Mouse (Mus musculus) adrenal gland, adult 8-10 months (tissue): Measurements from ENCODE around the gene Dgkk. TPM values are rescaled to one million over a fixed set of nuclear protein-coding genes. Genes with fewer than 3 reads are reported as not detected.
"Not testable (repeated sequence)": the region's sequence is repeated elsewhere in the genome, so short reads cannot be mapped to it uniquely, and the experiment has no call there.

ENCODE experiments used
- DNase-seq: peaks from one replicate; pipeline ENCODE4 v3.0.0; 2022
- total RNA-seq, 4 experiments: library from RNA; stranded (reverse); gene quantifications; 2 replicates each; pipeline ENCODE4 v1.2.4; 2022

Dgkk gene
- 1 to 10 TPM in 3 of 4 experiments, under 1 TPM in 1; 0.94 to 4.5 (median 2.7) TPM for total RNA-seq

DNA sequence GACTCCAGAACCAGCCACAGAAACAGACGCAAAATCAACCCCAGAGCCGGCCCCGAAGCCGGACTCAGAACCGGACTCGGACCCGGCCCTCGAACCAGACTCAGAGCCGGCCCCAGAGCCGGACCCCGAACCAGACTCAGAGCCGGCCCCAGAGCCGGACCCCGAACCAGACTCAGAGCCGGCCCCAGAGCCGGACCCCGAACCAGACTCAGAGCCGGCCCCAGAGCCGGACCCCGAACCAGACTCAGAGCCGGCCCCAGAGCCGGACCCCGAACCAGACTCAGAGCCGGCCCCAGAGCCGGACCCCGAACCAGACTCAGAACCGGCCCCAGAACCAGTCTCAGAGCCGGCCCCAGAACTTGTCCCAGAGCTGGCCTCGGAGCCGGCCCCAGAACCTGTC lies at the start of gene Dgkk:
TSS of gene Dgkk (plus strand) at position 301 of the 400 bp plus-strand sequence.
- DNase-seq, result not testable (repeated sequence)

DNA sequence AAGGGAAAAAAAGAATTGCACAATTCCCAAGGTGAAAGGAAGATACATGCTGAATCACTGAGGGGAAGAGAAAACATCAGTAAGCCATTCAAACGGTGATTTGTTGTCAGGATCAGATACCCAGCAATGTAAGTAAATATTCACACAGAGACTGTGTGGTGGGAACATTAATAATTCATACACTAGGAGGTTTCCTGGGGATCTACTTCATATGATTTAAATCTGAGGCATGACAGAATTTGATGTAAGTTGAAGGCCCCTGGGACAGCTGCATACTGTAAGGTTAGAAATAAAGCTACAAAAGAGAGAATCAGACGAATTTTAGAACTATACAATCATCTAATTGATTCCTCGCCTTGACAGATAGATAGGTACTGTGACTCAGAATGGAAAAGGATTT lies 45.1 kb upstream of the Dgkk start:
- DNase-seq, result no peak

DNA sequence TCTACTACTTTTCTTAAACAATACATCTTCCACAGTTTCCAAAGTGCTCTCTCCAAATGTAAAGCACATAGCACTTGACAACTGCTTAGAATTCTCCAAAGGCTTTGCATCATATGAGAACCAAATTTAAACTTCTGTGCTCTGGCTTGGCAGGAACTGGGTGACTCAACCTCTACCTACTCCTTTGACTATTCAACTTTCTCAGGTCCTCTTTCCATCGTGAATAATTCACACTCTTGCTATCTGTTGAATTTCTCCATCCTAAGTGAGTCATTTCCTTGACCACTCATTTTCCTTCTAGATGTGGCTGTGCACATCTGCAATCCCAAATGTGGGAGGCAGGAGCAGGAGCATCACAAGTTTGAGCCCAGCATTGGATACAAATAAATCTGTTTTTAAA lies 28.4 kb upstream of the Dgkk start:
- DNase-seq, result no peak

DNA sequence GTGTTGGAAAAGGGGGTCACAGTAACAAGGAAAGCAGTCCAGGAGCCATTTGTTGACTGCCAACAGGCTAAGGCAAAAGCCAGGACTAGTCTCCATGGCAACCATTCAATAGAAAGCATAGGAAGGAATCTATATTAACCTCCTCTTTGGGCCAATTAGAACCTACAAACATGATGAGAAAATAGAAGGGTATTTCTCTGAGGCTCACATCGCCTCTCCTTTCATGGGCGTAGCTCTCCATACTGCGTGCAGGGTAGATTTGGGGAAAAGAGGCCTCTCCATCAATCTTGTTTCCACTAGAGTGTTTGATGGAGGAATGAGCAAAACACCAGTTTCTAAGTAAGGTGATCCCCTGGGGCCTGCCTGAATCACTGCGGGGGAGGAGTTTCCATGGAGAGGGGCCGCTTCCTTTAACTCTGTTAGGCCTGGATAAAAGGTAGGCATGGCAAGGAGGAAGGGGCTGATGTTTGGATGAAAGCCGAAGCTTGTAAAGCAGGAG lies 27.5 kb upstream of the Dgkk start:
- DNase-seq, result no peak

DNA sequence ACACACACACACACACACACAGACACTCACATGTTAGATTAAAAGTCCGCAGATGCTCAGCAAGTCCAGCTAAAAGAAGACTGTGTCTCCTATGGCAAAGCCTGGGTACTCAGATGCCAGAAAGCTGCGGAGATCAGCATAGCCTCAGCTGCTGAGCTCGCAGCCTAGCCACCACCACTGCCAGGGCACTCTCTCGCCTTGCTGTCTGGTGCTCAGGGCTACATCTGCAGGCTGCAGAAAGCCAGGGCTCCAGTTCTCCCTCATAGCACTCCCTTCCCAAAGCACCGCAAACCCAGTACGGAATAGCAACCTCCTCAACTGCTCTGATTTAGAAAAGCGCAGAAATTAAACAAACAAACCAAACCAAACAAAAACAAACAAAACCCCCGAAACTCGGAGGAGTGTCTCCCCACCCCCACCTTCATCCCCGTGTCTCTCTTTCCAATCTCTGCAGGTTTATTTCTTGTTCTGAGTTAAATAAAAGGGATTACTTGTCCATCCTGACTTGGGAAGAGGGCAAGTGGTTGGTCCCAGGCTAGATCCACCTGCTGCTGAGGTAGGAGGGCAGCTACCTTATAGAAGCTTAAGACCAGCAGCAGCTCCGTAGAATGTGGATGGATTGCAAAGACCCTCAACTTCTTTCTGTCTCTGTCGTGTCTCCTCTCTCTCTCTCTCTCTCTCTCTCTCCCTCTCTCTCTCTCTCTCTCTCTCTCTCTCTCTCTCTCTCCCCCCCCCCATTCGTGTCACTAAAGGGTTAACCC lies 1.4 kb upstream of the Dgkk start:
- no peak for DNase-seq

DNA sequence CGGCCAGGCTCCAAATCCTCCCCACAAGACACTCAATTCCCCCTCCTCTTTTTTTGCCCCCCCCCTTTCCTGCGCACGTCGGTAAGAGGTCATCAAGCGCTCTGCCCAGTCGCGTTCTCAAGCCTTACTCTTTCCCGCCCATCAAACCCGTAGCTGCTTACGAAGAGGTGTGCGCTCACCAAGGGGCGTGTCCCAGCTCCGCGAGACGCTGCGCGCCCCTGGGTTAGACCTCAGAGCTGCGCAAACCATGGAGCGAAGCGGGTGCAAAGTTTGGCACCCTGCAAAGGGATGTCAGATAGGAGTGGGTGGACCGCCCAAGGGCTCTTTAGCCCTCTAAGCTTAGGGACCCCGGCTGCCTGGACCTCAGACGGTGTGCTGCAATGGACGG lies 862 bp upstream of the Dgkk start:
- peak; percentile 13 for DNase-seq

DNA sequence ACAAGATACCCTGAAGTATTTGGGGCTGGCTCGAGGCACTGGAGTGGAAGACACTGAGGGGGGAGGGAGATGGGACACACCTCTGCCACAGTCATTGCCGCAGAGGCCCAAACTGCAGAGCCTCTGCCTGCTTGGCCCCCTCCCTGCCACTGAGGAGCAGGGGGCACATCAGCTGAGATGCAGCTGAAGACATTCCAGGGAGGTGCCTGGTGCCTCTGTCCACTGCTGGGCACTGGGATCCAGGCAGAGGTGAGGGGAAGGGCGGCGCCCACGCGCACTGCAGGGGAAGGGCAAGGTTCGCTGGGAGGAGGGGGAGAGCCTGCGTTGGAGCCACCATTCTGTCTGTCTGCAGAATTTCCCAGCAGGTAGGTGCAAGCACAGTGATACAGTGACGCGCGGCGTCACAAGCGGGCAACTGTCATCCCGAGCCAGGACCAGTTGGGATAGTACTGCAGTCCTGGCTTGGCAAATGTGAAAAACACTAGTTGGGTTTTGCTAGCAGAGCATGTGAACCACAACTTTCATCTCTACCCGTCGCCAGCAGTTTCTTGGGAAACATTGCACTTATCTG lies 948 bp downstream of the Dgkk start:
- DNase-seq, result no peak

DNA sequence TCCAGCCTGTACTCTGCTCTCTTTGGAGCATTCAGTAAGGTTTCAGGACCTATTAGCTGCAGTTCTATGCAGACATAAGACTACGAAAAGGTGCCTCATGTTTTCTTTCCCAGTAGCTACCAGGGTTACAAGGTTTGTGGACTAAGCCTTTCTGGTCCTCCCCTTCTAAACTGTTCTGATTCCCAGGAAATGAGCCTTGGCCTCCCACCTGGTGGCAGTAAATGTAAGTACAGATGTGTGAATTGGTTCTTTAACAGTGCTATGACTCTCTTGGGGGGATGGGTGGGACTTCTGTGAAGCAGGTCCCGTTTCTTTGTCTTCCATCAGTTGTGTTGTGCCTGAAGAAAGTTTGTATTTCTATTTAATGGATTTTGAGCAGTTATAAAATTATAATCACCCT lies 53.4 kb downstream of the Dgkk start:
- no peak for DNase-seq

DNA sequence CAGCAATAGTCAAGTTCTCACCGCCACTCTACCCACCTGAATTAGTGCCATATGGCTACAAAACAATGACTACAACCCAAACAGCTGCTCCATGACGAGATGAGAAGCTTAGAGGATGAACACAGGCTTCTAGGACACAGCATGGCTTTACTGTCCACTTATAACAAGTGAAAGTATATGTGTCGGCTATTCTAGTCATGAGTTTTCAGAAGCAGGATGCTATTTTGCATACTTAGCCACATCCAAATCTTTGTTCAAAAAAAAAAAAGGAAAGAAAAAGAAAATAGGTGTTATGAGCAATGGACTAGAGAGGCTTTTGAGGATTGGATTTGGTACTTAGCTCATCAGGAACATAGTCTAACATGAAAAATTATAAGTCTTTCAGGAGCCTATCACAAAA lies 74.4 kb downstream of the Dgkk start:
- no peak for DNase-seq

DNA sequence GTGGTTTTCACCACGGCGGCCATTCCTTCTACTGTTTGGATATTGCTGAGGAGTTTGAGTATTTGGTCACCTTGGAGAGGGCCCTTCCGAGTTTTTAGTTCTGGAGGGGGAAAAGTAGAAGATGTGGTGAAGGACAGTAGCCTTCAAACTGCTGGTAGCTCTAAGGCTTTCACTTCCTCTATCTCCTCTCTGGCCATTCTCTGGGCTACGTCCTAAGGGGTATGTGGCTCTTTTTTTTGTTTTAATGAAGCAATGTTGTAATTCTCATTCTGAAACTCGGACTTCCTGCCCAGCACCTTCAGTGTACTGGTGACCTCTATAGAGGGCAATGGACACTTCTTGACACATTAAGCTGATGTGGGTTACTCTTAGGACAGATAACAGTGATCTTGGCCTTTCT lies 75.0 kb downstream of the Dgkk start:
- DNase-seq, result no peak

DNA sequence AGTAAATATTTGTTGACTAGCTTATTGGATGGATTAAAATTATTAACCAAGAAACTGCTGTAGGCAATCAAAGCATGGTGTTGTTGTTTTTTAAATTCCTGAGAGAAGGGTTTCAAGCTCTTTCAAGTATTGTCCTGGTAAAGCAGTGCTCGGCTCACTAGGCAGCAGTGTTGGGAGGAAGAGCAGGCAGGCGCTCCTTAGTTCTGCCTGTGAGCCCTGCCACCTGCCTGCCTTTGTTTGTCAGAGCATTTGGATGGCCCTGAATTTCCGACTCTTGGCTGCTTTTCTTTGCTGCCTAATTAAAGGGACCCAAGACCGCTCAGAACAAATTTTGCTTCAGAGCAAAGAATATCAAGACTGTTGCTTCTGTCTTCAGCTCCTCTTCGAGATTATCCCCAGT lies 114.8 kb downstream of the Dgkk start:
- DNase-seq, result no peak

DNA sequence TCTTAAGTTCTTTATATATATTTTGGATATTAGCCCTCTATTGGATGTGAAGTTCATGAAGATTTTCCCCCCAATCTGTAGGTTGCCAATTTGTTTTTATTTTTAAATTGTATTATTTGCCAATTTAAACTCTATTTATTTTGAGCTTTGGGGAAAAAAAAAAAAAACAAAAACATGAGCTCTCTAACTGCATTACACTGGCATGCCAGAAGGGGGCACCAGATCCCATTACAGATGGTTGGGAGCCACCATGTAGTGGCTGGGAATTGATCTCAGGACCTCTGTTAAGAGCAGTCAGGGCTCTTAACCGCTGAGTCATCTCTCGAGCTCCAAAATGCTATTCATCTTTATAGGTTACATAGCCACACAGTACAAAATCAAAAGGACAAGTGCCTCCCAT lies 131.9 kb downstream of the Dgkk start:
- no peak for DNase-seq

DNA sequence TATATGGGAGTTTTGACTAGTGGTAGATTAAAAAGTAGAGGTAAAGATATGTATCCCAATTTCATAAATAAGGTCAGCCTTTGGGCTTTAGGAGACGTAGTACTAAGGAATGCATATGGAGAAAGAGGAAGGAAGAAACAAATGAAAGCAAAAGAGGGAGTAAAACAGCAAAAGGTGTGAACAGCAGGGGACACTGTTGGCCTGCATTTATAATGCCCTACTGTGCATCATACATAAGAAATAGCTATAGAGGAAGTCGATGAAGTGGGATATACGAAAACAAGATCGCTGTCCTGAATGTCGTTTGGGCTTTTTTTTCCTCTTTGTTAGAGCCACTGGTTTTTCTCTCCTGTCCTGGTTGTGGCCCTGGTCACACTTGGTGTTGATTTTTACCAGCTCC lies 143.1 kb downstream of the Dgkk start:
- peak; percentile 2 for DNase-seq

DNA sequence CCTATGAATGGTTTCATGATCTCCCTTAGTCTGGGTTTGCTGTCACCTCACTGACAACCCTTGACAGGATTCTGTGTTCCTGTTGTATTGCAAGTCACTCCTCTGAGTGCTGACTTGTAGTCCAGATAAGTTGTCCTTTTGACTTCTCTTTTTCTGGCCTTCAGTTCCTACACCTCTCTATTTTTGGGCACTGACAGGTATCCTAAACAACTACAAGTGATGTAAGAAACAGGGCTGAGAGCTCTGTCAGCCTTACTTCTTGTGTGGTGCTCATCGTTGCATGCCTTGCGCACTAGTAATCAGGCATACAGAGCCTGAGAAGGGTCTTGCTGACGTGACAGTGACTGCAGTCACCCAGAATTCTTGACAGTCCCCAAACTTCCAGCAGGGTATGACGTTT lies 147.1 kb downstream of the Dgkk start:
- no peak for DNase-seq

DNA sequence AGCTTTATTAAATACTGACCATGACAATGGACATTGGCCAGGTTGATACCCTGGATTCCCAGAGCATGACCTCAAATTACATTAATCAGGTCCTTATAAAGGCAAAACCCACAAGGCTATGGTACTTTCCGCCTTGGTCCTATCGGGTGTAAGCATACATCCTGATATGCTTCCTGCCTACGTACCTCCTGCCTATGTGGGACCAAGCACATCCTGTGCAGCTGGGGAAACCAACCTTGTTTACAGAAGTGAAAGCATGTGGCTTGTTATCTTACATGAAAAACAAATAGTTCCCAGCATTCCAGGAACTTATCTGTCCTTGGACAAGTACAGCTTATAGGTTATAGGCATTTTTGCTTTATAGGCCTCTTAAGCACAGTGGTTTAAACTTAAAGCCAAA lies 189.5 kb downstream of the Dgkk start:
- no peak for DNase-seq

DNA sequence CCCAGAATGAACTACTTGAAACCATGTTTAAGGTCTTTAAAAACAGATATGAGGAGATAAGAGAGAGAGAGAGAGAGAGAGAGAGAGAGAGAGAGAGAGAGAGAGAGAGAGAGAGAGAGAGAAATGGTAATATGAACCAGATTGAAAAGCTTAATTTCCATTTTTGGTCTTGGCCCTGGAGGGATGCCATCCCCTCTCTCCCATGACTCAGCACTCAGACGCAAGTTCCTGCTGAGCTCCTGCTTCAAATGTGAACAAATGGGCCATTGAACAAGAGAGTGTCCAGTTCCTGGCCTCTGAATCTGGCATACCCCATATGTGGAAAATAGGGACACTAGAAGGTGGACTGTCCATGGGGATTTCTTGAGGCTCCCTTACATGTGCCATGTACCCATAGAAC lies 192.8 kb downstream of the Dgkk start:
- no peak for DNase-seq

DNA sequence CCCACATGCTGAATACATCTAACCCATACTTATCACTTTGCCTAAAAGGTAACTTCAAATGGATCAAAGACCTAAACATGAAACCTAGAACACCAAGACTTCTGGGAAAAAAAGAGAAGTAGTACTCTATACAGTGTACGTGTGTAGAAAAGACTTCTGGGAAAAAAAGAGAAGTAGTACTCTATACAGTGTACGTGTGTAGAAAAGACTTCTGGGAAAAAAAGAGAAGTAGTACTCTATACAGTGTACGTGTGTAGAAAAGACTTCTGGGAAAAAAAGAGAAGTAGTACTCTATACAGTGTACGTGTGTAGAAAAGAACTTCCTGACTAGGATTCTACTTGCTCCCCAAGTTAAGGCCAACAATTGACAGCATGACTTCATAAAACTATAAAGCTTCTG lies 204.8 kb downstream of the Dgkk start:
- DNase-seq, result not testable (repeated sequence)
